Mouse (Mus musculus) left cerebral cortex, postnatal 14 days (tissue): ENCODE data around the gene Mthfs. TPM values are rescaled to one million over a fixed set of nuclear protein-coding genes. Genes with fewer than 3 reads are reported as not detected.
"Not testable (repeated sequence)": the region's sequence is repeated elsewhere in the genome, so short reads cannot be mapped to it uniquely, and the experiment has no call there.

Source experiments
- DNase-seq, 2 experiments: peaks; one replicate each; pipeline ENCODE4 v3.0.0; 2021 to 2022; ENCODE audit warnings: low spot score in 2 of 2, mixed read lengths in 1 of 2
- intact Hi-C: fragments of 180-260 bp; cut with DNase I; formaldehyde crosslinking; loops from one replicate; pipeline ENCODE4 v1.15.1; 2025
- total RNA-seq, 2 experiments: library from RNA; stranded (reverse); gene quantifications; 2 replicates each; pipeline ENCODE4 v1.2.3; 2021

The Mthfs gene
- total RNA-seq, 2 experiments from 2014 or later = 30.2 to 34.0 TPM

- DNase-seq, intact Hi-C loops: not testable (repeated sequence)
Observed at GRCm38 (mm10) chr9:89237131-89237530, 26.7 kb downstream of the Mthfs start.

- DNase-seq, intact Hi-C loops: not testable (repeated sequence)
Observed at GRCm38 (mm10) chr9:89238976-89239505, 28.6 kb downstream of the Mthfs start.

- intact Hi-C loops, DNase-seq: not testable (repeated sequence)
Observed at GRCm38 (mm10) chr9:89240516-89241019, 30.1 kb downstream of the Mthfs start.

GRCm38 (mm10) chr9:89253400-89253799 is 42.9 kb downstream of the Mthfs start:
- DNase-seq = no peak
- intact Hi-C loops = no loop called here

- intact Hi-C loops = no loop called here
Observed at GRCm38 (mm10) chr9:89256556-89257335, 46.3 kb downstream of the Mthfs start.

GRCm38 (mm10) chr9:89263968-89264367 is 53.5 kb downstream of the Mthfs start:
- DNase-seq = no peak
- intact Hi-C loops = no loop called here

More at GRCm38 (mm10) chr9:89256556-89257335, 46.3 kb downstream of the Mthfs start:
- DNase-seq = no peak

GRCm38 (mm10) chr9:89264571-89264970 is 54.1 kb downstream of the Mthfs start:
- DNase-seq = no peak
- intact Hi-C loops = no loop called here

GRCm38 (mm10) chr9:89267093-89267492 is 56.6 kb downstream of the Mthfs start:
- no peak for DNase-seq
- intact Hi-C loops = no loop called here

GRCm38 (mm10) chr9:89267572-89267971 is 57.1 kb downstream of the Mthfs start:
- intact Hi-C loops = no loop called here
- no peak for DNase-seq

- DNase-seq = no peak
- intact Hi-C loops = no loop called here
Observed at GRCm38 (mm10) chr9:89270376-89270775, 59.9 kb downstream of the Mthfs start.

GRCm38 (mm10) chr9:89273766-89274165 is 63.3 kb downstream of the Mthfs start:
- intact Hi-C loops = no loop called here

GRCm38 (mm10) chr9:89278207-89278606 is 67.7 kb downstream of the Mthfs start:
- peak; percentile 22 to 46 for DNase-seq
- intact Hi-C loops = no loop called here

More at GRCm38 (mm10) chr9:89273766-89274165, 63.3 kb downstream of the Mthfs start:
- DNase-seq = peak; percentile 6 to 15

- no peak for DNase-seq
- intact Hi-C loops = no loop called here
Observed at GRCm38 (mm10) chr9:89282374-89283068, 72.0 kb downstream of the Mthfs start.

GRCm38 (mm10) chr9:89288037-89288436 is 77.6 kb downstream of the Mthfs start:
- intact Hi-C loops = no loop called here
- no peak for DNase-seq

- DNase-seq = no peak
- intact Hi-C loops = no loop called here
Observed at GRCm38 (mm10) chr9:89293364-89293763, 82.9 kb downstream of the Mthfs start.

GRCm38 (mm10) chr9:89294121-89294520 is 83.6 kb downstream of the Mthfs start:
- intact Hi-C loops = no loop called here
- no peak for DNase-seq

GRCm38 (mm10) chr9:89305637-89306036 is 95.2 kb downstream of the Mthfs start:
- no peak for DNase-seq
- intact Hi-C loops = no loop called here

- no peak for DNase-seq
- intact Hi-C loops = no loop called here
Observed at GRCm38 (mm10) chr9:89308357-89309194, 98.1 kb downstream of the Mthfs start.

- intact Hi-C loops = no loop called here
Observed at GRCm38 (mm10) chr9:89309195-89309535, 98.7 kb downstream of the Mthfs start.

More at GRCm38 (mm10) chr9:89309195-89309535, 98.7 kb downstream of the Mthfs start:
- DNase-seq = no peak
